Mouse (Mus musculus) liver, embryonic 14.5 days (tissue): Measurements from ENCODE around the gene Slit2. TPM values are rescaled to one million over a fixed set of nuclear protein-coding genes. Genes with fewer than 3 reads are reported as not detected.

ENCODE experiments used
- ATAC-seq: fragments of 200-750 bp; cut with Nextera tagmentation; 2 replicates; pipeline ENCODE4 v1.8.0; 2017; ENCODE audit warnings: moderate number of reproducible peaks, mild to moderate bottlenecking, moderate library complexity; ENCODE audit not compliant: insufficient read depth
- DNase-seq, 3 experiments: peaks; one replicate each; pipeline ENCODE4 v3.0.0-alpha.2; 2012 to 2013; ENCODE audit warnings: low read depth in 3 of 3, low spot score in 3 of 3
- H3K27ac ChIP-seq: fragments of 300-500 bp; sonication (generic); 2 replicates; pipeline ENCODE4 v1.5.1; 2014; ENCODE audit warnings: moderate library complexity, mild to moderate bottlenecking, control low read depth, inconsistent platforms
- H3K27me3 ChIP-seq: fragments of 300-500 bp; sonication (generic); 2 replicates; pipeline ENCODE4 v1.6.1; 2014; ENCODE audit warnings: mild to moderate bottlenecking, low read length, moderate library complexity; ENCODE audit not compliant: control insufficient read depth, insufficient read depth
- H3K36me3 ChIP-seq: fragments of 300-500 bp; sonication (generic); replicated peaks from 2 replicates; pipeline ENCODE4 v1.6.1; 2014; ENCODE audit warnings: low read depth; ENCODE audit not compliant: control insufficient read depth, insufficient read depth
- H3K4me1 ChIP-seq, 2 experiments: fragments of 200-500 bp in 1 of 2; fragments of 300-500 bp in 1 of 2; sonication (generic) in 1 of 2; replicated peaks; 2 replicates each; pipeline ENCODE4 v1.6.1; 2012 to 2014; ENCODE audit warnings: antibody characterized with exemption in 1 of 2, inconsistent platforms in 1 of 2, low read length in 1 of 2; ENCODE audit not compliant: control insufficient read depth in 2 of 2, insufficient read depth in 2 of 2
- H3K4me2 ChIP-seq: fragments of 300-500 bp; sonication (generic); 2 replicates; pipeline ENCODE4 v1.6.1; 2014; ENCODE audit warnings: low read depth, mild to moderate bottlenecking, control low read depth, moderate library complexity
- H3K4me3 ChIP-seq, 2 experiments: fragments of 200-500 bp in 1 of 2; fragments of 300-500 bp in 1 of 2; sonication (generic) in 1 of 2; 2 replicates each; pipeline ENCODE4 v1.5.1; 2012 to 2014; ENCODE audit warnings: low read depth in 2 of 2, low read length in 2 of 2, mild to moderate bottlenecking in 2 of 2, control low read depth in 1 of 2, inconsistent platforms in 1 of 2, moderate library complexity in 1 of 2; ENCODE audit not compliant: insufficient read depth in 1 of 2
- H3K9ac ChIP-seq: fragments of 300-500 bp; sonication (generic); replicated peaks from 2 replicates; pipeline ENCODE4 v1.6.1; 2014; ENCODE audit warnings: mild to moderate bottlenecking, control low read depth, moderate library complexity
- H3K9me3 ChIP-seq: fragments of 300-500 bp; sonication (generic); 2 replicates; pipeline ENCODE4 v1.6.1; 2016; ENCODE audit warnings: low read length, mixed read lengths; ENCODE audit not compliant: control insufficient read depth
- CTCF ChIP-seq: IDR thresholded peaks from 2 replicates; pipeline ENCODE4 v1.5.1; 2016; ENCODE audit warnings: antibody characterized with exemption, low read depth, control low read depth
- EP300 ChIP-seq: IDR thresholded peaks from 2 replicates; pipeline ENCODE4 v1.6.1; 2016; ENCODE audit warnings: antibody characterized with exemption, low read depth
- WGBS: fragments of 180-500 bp; shearing (Covaris S2); extraction: QIAGEN DNeasy Blood & Tissue Kit; methylation state at CpG from one replicate; pipeline ENCODE4 v1.1.7; 2014; ENCODE audit not compliant: insufficient replicate concordance; 5-methylcytosine and 5-hydroxymethylcytosine counted together
- polyA plus RNA-seq, 2 experiments: library from polyadenylated mRNA; depleted of rRNA in 1 of 2; stranded (reverse) in 1 of 2; unstranded in 1 of 2; fragments of >200 nt; fragmentation: Nextera tagmentation in 1 of 2; extraction: Ambion mirVana in 1 of 2; gene quantifications; 2 replicates each; pipeline versions ENCODE4 v1.2.1 to v1.2.3; 2012 to 2014

The Slit2 gene
- polyA plus RNA-seq, 2 experiments = 0.28 to 0.32 TPM

DNA sequence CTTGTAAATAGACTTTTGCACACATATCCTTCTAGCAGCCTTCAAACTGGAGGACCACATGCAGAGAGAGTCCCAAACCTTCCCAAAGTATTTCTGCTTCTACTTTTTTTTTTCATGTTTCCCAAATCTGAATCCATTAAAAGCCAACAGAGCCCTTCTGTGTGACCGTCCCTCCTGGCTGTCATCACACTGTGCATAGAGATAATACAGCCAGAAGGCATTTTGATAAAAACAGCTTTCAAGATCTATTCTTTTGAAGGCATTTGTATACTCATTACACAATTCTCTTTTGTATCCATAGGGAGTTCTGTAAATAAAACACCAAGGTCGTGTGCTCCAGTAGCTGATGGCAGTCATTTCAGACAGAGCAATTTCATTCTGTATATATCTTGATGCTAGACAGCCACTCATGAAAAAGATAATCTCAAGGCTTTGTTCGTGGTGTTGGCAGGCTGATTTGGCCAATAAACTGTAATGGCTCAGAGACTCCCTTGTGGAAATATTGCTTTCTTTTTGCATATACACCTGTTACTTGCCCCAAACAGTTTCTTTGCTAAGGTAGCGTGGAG is 132.1 kb downstream of the Slit2 start:
- no peak overlapping the region for H3K9ac ChIP-seq
- no peaks in the 10 kb centered on the region for H3K36me3 ChIP-seq
- no peak for ATAC-seq
- no peak overlapping the region for H3K4me3 ChIP-seq
- no peak overlapping the region for H3K4me2 ChIP-seq
- WGBS = 40% methylated on average over 4 of the region's 4 CpGs
- H3K27ac ChIP-seq = no peak overlapping the region
- DNase-seq = no peak
- TF ChIP-seq EP300 (no peak), CTCF (no peak)
- H3K27me3 ChIP-seq = no peaks in the 10 kb centered on the region
- H3K4me1 ChIP-seq = no peaks in the 10 kb centered on the region
- H3K9me3 ChIP-seq = no peaks in the 10 kb centered on the region

DNA sequence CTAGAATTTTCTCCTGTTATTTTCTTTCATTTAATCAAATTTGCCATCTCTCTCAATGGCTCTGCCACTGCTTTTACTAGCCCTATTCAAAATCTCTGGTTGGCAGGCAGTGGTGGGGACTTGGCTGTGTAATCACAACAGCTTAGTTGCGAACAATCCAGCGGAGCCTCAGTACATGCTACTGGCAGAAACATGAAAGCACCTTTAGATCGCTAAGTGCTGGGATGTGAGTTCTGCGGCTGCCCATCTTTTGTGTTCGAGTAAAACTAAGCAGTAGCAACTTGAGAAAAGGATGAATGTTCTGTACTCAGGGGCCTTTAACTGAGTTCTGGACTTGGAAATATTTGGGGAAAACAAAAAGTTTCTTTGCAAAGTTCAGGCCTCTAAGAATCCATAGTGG is 139.7 kb downstream of the Slit2 start:
- Histone ChIP-seq H3K4me3 (no peak overlapping the region), H3K9ac (no peak overlapping the region), H3K4me1 (no peaks in the 10 kb centered on the region), H3K27me3 (no peaks in the 10 kb centered on the region), H3K27ac (no peak overlapping the region), H3K36me3 (no peaks in the 10 kb centered on the region), H3K9me3 (no peaks in the 10 kb centered on the region), H3K4me2 (no peak overlapping the region)
- DNase-seq = no peak
- WGBS = 60% methylated on average over 5 of the region's 5 CpGs
- ATAC-seq = no peak
- TF ChIP-seq EP300 = no peak
- TF ChIP-seq CTCF = no peak

DNA sequence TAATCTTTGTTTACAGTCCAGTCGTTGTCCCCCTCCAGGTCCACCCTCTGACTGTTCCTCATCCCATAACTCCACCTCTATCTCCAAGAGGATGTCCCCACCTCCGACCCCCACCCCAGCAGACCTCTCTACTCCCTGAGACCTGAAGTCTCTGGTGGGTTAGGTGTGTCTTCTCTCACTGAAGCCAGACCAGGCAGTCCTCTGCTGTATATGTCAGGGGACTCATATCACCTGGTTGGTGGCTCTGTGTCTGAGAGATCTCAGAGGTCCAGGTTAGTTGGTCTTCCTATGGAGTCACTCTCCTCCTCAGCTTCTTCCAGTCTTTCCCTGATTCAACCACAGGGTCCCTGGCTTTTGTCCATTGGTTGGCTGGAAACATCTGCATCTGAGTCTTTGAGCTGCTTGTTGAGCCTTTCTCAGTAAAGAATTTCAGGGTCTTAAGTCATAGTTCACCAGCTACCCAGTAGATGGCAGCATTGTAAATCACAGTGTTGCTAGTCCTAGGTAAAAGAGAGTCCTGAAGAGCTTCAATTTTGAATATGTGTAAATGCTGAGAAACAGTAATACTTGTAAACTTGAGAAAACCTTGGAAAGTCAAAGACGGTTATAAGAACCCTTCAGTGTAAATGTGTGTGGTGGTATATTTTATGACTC is 143.0 kb downstream of the Slit2 start:
- ATAC-seq (no peak), DNase-seq (no peak)
- no peak overlapping the region for H3K4me2 ChIP-seq
- no peaks in the 10 kb centered on the region for H3K36me3 ChIP-seq
- H3K9ac ChIP-seq = no peak overlapping the region
- H3K9me3 ChIP-seq = no peaks in the 10 kb centered on the region
- TF ChIP-seq EP300 = no peak
- peak; percentile 8; the same call in 1 of the 2 replicates for TF ChIP-seq CTCF
- H3K4me1 ChIP-seq = no peaks in the 10 kb centered on the region
- H3K27me3 ChIP-seq = no peaks in the 10 kb centered on the region
- no peak overlapping the region for H3K27ac ChIP-seq
- H3K4me3 ChIP-seq = no peak overlapping the region
- WGBS = 44% methylated on average over 3 of the region's 3 CpGs

DNA sequence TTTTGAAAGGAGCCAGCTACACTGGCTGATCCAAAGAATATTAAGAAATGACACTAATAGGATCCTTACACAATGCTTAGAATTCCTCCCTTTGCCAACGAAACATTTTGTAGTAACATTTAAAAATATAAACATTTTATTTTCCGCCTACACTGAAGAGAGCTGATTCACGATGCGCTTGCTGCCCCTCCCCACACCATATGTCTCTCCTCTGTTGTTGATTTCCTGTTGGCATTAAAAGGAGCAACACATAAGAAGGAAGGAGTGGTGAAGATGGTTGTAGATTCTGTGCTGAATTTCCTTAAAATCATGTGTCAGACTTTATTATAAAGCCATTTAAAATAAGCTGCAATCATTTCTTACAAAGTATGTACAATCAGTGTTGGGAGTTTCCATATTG is 147.0 kb downstream of the Slit2 start:
- ATAC-seq (no peak), DNase-seq (no peak)
- H3K36me3 ChIP-seq = no peaks in the 10 kb centered on the region
- H3K27ac ChIP-seq = no peak overlapping the region
- WGBS = 71% methylated on average over 4 of the region's 4 CpGs
- H3K4me2 ChIP-seq = no peak overlapping the region
- no peaks in the 10 kb centered on the region for H3K9me3 ChIP-seq
- TF ChIP-seq EP300 (no peak), CTCF (no peak)
- H3K9ac ChIP-seq = no peak overlapping the region
- no peaks in the 10 kb centered on the region for H3K4me1 ChIP-seq
- H3K27me3 ChIP-seq = no peaks in the 10 kb centered on the region
- H3K4me3 ChIP-seq = no peak overlapping the region

DNA sequence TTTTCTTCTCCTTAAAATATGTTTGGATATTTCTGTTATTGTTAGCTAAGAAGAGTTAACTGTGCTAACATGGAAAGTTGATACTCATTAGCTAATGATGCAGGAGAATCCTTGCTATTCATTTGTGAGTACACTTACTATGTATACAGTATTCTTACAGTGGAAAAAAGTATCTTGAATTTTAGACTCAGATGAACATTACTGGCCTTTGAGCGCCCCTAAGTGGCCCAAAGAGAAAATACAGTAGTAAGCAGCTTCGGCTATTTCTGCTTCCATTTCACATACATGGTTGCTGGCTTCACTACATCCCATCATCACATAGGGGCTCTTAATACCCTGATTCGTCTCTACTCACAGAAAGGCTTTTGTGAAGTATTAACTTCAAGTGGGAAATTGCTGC is 153.6 kb downstream of the Slit2 start:
- no peak overlapping the region for H3K4me3 ChIP-seq
- no peaks in the 10 kb centered on the region for H3K9me3 ChIP-seq
- whole genome bisulfite sequencing = 17% methylated on average over 3 of the region's 3 CpGs
- H3K4me1 ChIP-seq = no peaks in the 10 kb centered on the region
- TF ChIP-seq EP300 = no peak
- no peak; the same call in 1 of the 2 replicates for TF ChIP-seq CTCF
- H3K9ac ChIP-seq = no peak overlapping the region
- no peaks in the 10 kb centered on the region for H3K27me3 ChIP-seq
- H3K36me3 ChIP-seq = no peaks in the 10 kb centered on the region
- H3K4me2 ChIP-seq = no peak overlapping the region
- ATAC-seq (no peak), DNase-seq (no peak)
- H3K27ac ChIP-seq = no peak overlapping the region
